In the genomic region with DNA sequence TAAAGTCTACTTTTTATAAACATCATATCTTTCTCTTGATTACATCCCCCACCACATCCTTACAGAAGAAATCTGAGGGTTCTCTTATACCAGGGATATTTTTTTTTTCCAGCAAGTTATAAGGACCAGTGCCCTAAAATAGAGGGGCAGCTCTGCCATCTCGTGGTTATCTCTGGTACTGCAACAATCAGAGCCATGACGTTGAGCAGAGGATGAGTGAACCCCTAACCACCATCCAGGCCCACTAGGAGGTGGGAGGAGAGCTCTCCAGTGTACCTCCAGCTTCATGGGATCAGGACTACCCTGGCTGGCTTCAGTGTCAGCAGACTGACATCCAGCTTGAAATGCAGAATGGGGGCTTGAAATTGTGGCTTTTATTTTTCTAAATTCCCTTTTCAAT, we compare ENCODE assay signal across 10 mouse cellular contexts.
DNase-seq lines count a peak whose midpoint lies in the region; ATAC-seq and TF ChIP-seq lines count a peak whose summit lies in the region.
"Had no signal": no experiment of that assay in that cellular context is flagged by ENCODE, and none has a peak within 500 bp of the region (broad histone marks: within the 10 kb centered on the region; RNA-seq: fewer than 3 reads in every experiment).

No protein-coding gene starts in this region.

- TF ChIP-seq CTCF in lung, postnatal 0 days (IDR thresholded peaks at IDR 0.05): peak; percentile 75

- no peaks in the 10 kb centered on the region for H3K27me3 ChIP-seq in forebrain, embryonic 15.5 days
- no peaks in the 10 kb centered on the region for H3K27me3 ChIP-seq in lung, postnatal 0 days (replicated peaks; ENCODE audit: insufficient read depth, low read length)
- H3K27me3 ChIP-seq: embryonic facial prominence, embryonic 15.5 days; megakaryocyte, embryonic 14.5 days had no signal

- no peaks in the 10 kb centered on the region for H3K9me3 ChIP-seq in forebrain, embryonic 15.5 days
- no peaks in the 10 kb centered on the region for H3K9me3 ChIP-seq in lung, postnatal 0 days (ENCODE audit: low read length)
- H3K9me3 ChIP-seq: embryonic facial prominence, embryonic 15.5 days had no signal

- 0% methylated on average over 2 of the region's 2 CpGs for WGBS in forebrain, embryonic 15.5 days
- 2% methylated on average over 2 of the region's 2 CpGs for WGBS in lung, postnatal 0 days

- no peak overlapping the region for H3K4me2 ChIP-seq in forebrain, embryonic 15.5 days (replicated peaks)
- H3K4me2 ChIP-seq in lung, postnatal 0 days (replicated peaks; ENCODE audit: low read depth, low read length): no peak overlapping the region
- H3K4me2 ChIP-seq: embryonic facial prominence, embryonic 15.5 days had no signal

- no peak overlapping the region for H3K27ac ChIP-seq in forebrain, embryonic 15.5 days (replicated peaks)
- H3K27ac ChIP-seq in lung, postnatal 0 days (ENCODE audit: low read length): no peak overlapping the region
- H3K27ac ChIP-seq: embryonic facial prominence, embryonic 15.5 days had no signal

- DNase-seq in thymus, postnatal 0 days (ENCODE audit: low spot score): peak; percentile 4
- DNase-seq in thymus, postnatal 36 days: no peak
- DNase-seq in kidney, postnatal 4 days: peak; percentile 72 to 76
- DNase-seq in lung, postnatal 0 days (ENCODE audit: low spot score): peak; percentile 21
- peak; percentile 47 for DNase-seq in right cerebral cortex, adult 18-20 months
- no peak for DNase-seq in spleen, postnatal 4 days (ENCODE audit: low spot score in 2 of 2)

- H3K9ac ChIP-seq in forebrain, embryonic 15.5 days (replicated peaks): no peak overlapping the region
- H3K9ac ChIP-seq in lung, postnatal 0 days (replicated peaks; ENCODE audit: low read depth): no peak overlapping the region
- H3K9ac ChIP-seq: embryonic facial prominence, embryonic 15.5 days had no signal

- no peaks in the 10 kb centered on the region for H3K36me3 ChIP-seq in forebrain, embryonic 15.5 days
- H3K36me3 ChIP-seq in lung, postnatal 0 days (ENCODE audit: insufficient read depth, low read length): no peaks in the 10 kb centered on the region
- H3K36me3 ChIP-seq: embryonic facial prominence, embryonic 15.5 days had no signal

- no peak for TF ChIP-seq EP300 in lung, postnatal 0 days (IDR thresholded peaks at IDR 0.05)

- peak; percentile 47; the same call in 1 of the 2 replicates for ATAC-seq in cerebellum, adult (ENCODE audit: insufficient number of reproducible peaks, low FRiP score, low TSS enrichment)
- ATAC-seq in forebrain, embryonic 15.5 days (replicated peaks): peak; percentile 76
- ATAC-seq in lung, postnatal 0 days: no peak

- no peaks in the 10 kb centered on the region for H3K4me1 ChIP-seq in forebrain, embryonic 15.5 days
- no peaks in the 10 kb centered on the region for H3K4me1 ChIP-seq in lung, postnatal 0 days (ENCODE audit: insufficient read depth, low read depth, low read length)
- H3K4me1 ChIP-seq: embryonic facial prominence, embryonic 15.5 days; megakaryocyte, embryonic 14.5 days had no signal

- H3K4me3 ChIP-seq in forebrain, embryonic 15.5 days: no peak overlapping the region
- H3K4me3 ChIP-seq in lung, postnatal 0 days (ENCODE audit: low read depth, low read length): no peak overlapping the region
- H3K4me3 ChIP-seq: embryonic facial prominence, embryonic 15.5 days; megakaryocyte, embryonic 14.5 days had no signal

Comparison
In these comparisons a context has a peak if more than half of its experiments do, and no peak if none do; other contexts are left out.
1. DNase-seq: peak in thymus, postnatal 0 days (single experiment), kidney, postnatal 4 days (2 of 2), lung, postnatal 0 days (single experiment) and right cerebral cortex, adult 18-20 months (single experiment); none in thymus, postnatal 36 days (0 of 2) and spleen, postnatal 4 days (0 of 2).